Comparison of ENCODE assay signal across 8 mouse cellular contexts in genomic region chr4:49624969-49625368, GRCm38 (mm10). TPM values are rescaled to one million over a fixed set of nuclear protein-coding genes. Genes with fewer than 3 reads are reported as not detected.
"Had no signal": no experiment of that assay in that cellular context is flagged by ENCODE, and none has a peak within 500 bp of the region (broad histone marks: within the 10 kb centered on the region; RNA-seq: fewer than 3 reads in every experiment).

No protein-coding gene starts in this region.

RNA-seq across cellular contexts. Expression of gene Ppp3r2, which starts 56.9 kb away (rescaled TPM):
- polyA plus RNA-seq: embryonic facial prominence, embryonic 10.5 days; embryonic facial prominence, embryonic 11.5 days; erythroblast, embryonic 14.5 days; forebrain, embryonic 10.5 days; forebrain, embryonic 11.5 days; forebrain, embryonic 12.5 days; forebrain, embryonic 13.5 days; heart, adult 2 months had no signal
